Mouse (Mus musculus) neural tube, embryonic 13.5 days (tissue): ENCODE results near the gene Gm38655. TPM values are rescaled to one million over a fixed set of nuclear protein-coding genes. Genes with fewer than 3 reads are reported as not detected.
"Not testable (repeated sequence)": the region's sequence is repeated elsewhere in the genome, so short reads cannot be mapped to it uniquely, and the experiment has no call there.

Source experiments
- ATAC-seq: fragments of 200-750 bp; cut with Nextera tagmentation; 2 replicates; pipeline ENCODE4 v1.8.0; 2017; ENCODE audit warnings: low read depth, mild to moderate bottlenecking, moderate TSS enrichment, moderate library complexity
- H3K27ac ChIP-seq: fragments of 300-500 bp; sonication (generic); replicated peaks from 2 replicates; pipeline ENCODE4 v1.5.1; 2015; ENCODE audit warnings: moderate library complexity, mild to moderate bottlenecking, inconsistent platforms
- H3K27me3 ChIP-seq: fragments of 300-500 bp; sonication (generic); 2 replicates; pipeline ENCODE4 v1.6.1; 2015; ENCODE audit warnings: mild to moderate bottlenecking, inconsistent platforms
- H3K36me3 ChIP-seq: fragments of 300-500 bp; sonication (generic); 2 replicates; pipeline ENCODE4 v1.6.1; 2015; ENCODE audit warnings: mild to moderate bottlenecking, inconsistent platforms
- H3K4me1 ChIP-seq: fragments of 300-500 bp; sonication (generic); replicated peaks from 2 replicates; pipeline ENCODE4 v1.6.1; 2015; ENCODE audit warnings: inconsistent platforms
- H3K4me2 ChIP-seq: fragments of 300-500 bp; sonication (generic); 2 replicates; pipeline ENCODE4 v1.6.1; 2015; ENCODE audit warnings: inconsistent platforms, mild to moderate bottlenecking, moderate library complexity
- H3K4me3 ChIP-seq: fragments of 300-500 bp; sonication (generic); 2 replicates; pipeline ENCODE4 v1.5.1; 2015; ENCODE audit warnings: mild to moderate bottlenecking, inconsistent platforms
- H3K9ac ChIP-seq: fragments of 300-500 bp; sonication (generic); 2 replicates; pipeline ENCODE4 v1.6.1; 2015; ENCODE audit warnings: moderate library complexity, mild to moderate bottlenecking, inconsistent platforms
- H3K9me3 ChIP-seq: fragments of 300-500 bp; sonication (generic); 2 replicates; pipeline ENCODE4 v1.6.1; 2016; ENCODE audit warnings: inconsistent platforms
- WGBS: fragments of 180-500 bp; shearing (Covaris S2); methylation state at CpG from one replicate; pipeline ENCODE4 v1.1.7; 2015; 5-methylcytosine and 5-hydroxymethylcytosine counted together
- polyA plus RNA-seq: library from polyadenylated mRNA; unstranded; fragments of >200 nt; fragmentation: Nextera tagmentation; extraction: Ambion mirVana; gene quantifications from 2 replicates; pipeline ENCODE4 v1.2.1, GENCODE M21; 2015

The Gm38655 gene
- not detected in 2 replicates for polyA plus RNA-seq

DNA sequence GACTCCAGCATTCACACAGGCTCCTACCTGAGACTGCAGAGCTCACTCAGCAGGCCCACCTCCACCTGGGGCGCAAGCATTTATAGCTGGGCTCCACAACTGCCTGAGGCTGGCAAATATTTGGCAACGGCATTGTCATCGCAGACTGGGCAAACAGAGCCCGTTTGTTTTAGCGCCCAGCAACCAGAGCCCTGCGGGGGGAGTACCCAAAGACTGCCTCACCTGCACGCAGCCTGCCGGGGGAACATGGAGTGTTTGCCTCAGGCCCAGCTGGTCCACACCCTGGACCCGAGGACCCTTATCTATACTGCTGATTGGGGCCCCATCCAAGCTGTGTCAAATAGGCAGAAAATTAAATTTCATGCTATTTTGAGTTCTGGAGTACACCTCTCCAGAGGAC is at the start of gene Gm38655:
Gene Gm38655, minus strand, starts transcription at position 61 of the 400 bp plus-strand sequence.
- H3K36me3 ChIP-seq = no peaks in the 10 kb centered on the region
- no peak within 1 kb of the TSS for H3K4me3 ChIP-seq
- ATAC-seq = no peak
- peaks cover 5% of the 10 kb centered on the region; the same call in 1 of the 2 replicates for H3K27me3 ChIP-seq
- no peak within 1 kb of the TSS for H3K9ac ChIP-seq
- H3K27ac ChIP-seq = no peak within 1 kb of the TSS
- no peaks in the 10 kb centered on the region for H3K4me1 ChIP-seq
- H3K9me3 ChIP-seq = no peaks in the 10 kb centered on the region
- WGBS = 64% methylated on average over 9 of the region's 9 CpGs
- no peak within 1 kb of the TSS for H3K4me2 ChIP-seq

DNA sequence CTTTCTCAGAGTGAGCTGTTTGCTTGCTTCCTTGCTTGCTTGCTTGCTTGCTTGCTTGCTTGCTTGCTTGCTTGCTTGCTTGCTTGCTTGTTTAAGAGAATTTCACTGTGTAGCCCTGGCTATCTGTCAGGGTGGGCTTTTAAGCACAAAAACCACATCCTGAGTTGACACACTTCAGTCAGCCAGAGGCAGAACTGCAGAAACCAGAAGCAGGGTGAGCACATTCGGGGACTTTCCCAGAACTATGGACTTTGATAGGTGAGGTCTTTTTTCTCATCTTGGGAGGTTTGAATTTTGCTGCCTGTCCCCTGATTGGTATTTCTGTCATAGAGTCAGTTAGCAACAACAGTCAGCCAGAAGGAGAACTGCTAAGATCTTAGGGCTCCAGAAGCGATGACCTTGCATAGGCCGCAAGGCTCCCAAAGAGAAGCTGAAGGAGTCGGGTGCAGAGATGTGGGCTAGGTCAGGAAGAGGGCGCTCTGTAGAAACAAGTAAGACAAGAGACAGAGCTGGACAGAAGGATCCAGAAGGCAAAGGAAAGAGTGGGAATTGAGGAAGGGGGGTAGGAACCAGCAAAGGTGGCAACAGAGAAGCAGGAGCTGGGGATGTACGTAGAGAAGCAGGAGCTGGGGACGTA is 49.4 kb upstream of the Gm38655 start:
- no peaks in the 10 kb centered on the region for H3K27me3 ChIP-seq
- no peaks in the 10 kb centered on the region for H3K9me3 ChIP-seq
- 89% methylated on average over 7 of the region's 7 CpGs for WGBS
- no peak overlapping the region for H3K27ac ChIP-seq
- no peak overlapping the region for H3K4me3 ChIP-seq
- no peak for ATAC-seq
- no peak overlapping the region for H3K4me2 ChIP-seq
- H3K4me1 ChIP-seq = peaks cover 19% of the 10 kb centered on the region
- no peak overlapping the region for H3K9ac ChIP-seq
- peaks cover 37% of the 10 kb centered on the region for H3K36me3 ChIP-seq

DNA sequence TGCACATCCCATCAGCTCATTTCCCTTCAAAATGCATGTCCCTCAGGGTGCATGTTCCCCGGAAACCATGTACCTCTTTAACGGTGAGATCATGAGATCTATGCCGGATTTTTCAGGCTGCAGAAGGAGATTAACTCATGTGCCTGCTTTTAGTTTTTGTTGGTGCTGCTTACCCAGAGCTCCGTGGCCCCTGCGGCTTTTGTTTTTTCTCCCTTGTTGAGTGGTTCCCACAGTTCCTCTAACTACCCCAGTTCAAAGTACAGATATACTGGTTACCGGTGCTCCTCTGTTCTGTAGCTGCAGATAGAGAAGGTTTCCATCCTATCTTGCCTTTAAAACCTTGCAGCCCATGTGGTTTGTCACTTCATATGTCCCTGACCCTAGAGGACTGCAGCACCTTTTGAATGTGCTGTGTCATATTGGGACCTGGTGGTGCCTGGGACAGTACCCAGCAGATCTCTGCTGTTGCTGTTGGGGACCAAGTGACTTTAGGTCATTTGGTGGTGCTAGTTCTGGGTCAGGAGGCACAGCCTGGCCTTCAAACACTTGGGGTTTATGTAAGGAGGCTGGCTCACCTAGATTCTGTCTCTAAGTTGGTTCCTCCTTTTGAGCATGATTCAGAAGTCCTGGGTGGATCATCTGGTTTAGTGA is 47.8 kb upstream of the Gm38655 start:
- peak overlapping the region; percentile 24 for H3K4me3 ChIP-seq
- H3K27ac ChIP-seq = no peak overlapping the region
- WGBS = 54% methylated on average over 6 of the region's 6 CpGs
- H3K9me3 ChIP-seq = no peaks in the 10 kb centered on the region
- H3K36me3 ChIP-seq = peaks cover 41% of the 10 kb centered on the region
- no peak for ATAC-seq
- no peaks in the 10 kb centered on the region for H3K27me3 ChIP-seq
- H3K9ac ChIP-seq = peak overlapping the region; percentile 46; the same call in 1 of the 2 replicates
- H3K4me1 ChIP-seq = peaks cover 19% of the 10 kb centered on the region
- peak overlapping the region; percentile 58 for H3K4me2 ChIP-seq

DNA sequence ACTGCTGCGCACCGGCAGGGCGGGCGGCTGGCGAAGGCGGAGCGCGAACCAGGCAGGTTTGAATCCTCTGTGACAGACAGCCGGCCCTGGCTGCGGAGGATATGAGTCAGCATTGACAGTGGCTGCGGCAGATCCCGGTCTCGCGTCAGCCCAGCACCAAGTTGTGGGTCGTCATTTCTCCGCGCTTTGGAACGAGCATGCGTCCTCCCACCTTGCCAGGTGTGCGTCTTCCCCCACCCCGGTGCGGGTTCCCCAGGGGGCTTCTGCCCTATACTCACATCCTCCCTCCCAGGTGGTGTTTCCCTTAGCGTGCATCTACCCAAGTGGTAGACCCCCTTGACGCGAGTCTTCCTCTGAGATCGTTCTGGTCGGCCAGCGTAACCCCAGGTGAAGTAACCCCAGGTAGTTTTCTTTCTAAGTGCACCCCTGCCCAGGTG is 47.3 kb upstream of the Gm38655 start:
- H3K4me3 ChIP-seq = peak overlapping the region; percentile 36
- peak overlapping the region; percentile 46; the same call in 1 of the 2 replicates for H3K9ac ChIP-seq
- H3K27me3 ChIP-seq, H3K9me3 ChIP-seq, H3K27ac ChIP-seq: not testable (repeated sequence)
- peaks cover 19% of the 10 kb centered on the region for H3K4me1 ChIP-seq
- 11% methylated on average over 17 of the region's 28 CpGs for WGBS
- peaks cover 45% of the 10 kb centered on the region for H3K36me3 ChIP-seq
- ATAC-seq = peak; percentile 88
- H3K4me2 ChIP-seq = peak overlapping the region; percentile 58

DNA sequence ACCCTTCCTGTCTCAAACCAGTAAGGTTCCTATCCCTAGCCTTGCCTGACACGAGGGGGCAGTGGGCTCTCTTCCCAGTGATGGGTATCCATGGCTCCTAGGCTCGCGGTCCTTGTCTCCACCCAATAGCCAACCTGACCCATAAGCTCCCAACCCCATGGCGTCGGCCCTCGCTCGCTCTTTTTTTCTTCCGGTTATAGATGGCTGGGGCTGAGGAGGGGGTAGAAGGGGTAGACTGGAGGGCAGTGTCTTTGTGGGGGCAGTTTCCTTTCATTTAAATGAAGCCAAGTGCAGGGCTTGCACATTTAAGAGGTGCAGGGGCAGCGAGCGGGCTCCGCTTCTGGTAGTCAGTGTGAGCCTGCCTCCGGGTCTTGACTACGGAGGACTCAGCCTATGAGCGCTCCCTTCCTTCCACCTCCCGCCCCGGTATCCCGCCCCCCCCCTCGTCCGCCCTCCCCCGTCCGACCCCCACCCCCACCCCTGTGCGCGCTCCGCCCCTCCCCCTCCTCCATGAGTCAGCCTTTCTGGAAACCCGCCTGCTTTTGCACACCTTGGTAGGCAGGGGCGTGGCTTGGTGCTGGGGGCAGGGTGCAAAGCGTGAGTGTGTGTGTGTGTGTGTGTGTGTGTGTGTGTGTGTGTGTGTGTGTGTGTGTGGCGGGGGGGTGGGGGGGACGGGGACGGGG is 46.7 kb upstream of the Gm38655 start:
- Histone ChIP-seq H3K4me3 (peak overlapping the region; percentile 36), H3K27ac (peak overlapping the region; percentile 46; the same call in 1 of the 2 replicates), H3K4me2 (peak overlapping the region; percentile 58), H3K27me3 (no peaks in the 10 kb centered on the region), H3K4me1 (peaks cover 19% of the 10 kb centered on the region), H3K9me3 (no peaks in the 10 kb centered on the region), H3K36me3 (peaks cover 45% of the 10 kb centered on the region), H3K9ac (peak overlapping the region; percentile 68)
- WGBS = 2% methylated on average over 18 of the region's 30 CpGs
- peak; percentile 82 for ATAC-seq

DNA sequence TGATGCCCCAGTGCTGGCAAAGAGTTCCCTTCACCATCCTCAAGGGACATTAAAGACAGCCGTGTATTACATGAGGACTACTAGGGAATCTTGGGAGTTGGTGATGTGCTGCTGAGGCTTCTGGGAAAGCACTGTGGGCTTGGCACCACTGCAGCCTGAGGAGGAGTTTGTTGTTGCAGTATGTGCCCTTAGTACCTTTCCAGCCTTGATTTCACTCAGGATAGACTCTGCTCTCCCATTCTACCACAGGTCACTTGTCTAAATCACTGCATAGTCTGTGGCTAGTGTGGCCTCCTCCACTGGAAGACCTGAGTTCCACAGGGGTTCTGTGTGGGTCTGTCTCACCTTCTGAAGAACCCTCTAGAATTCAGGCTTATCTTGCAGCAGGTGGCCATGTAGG is 45.5 kb upstream of the Gm38655 start:
- Histone ChIP-seq H3K27ac (no peak overlapping the region), H3K4me2 (0 out of 2 replicates have a peak overlapping the region, but pooled peaks have one; percentile 58), H3K36me3 (peaks cover 48% of the 10 kb centered on the region), H3K4me3 (no peak overlapping the region), H3K9ac (no peak overlapping the region), H3K4me1 (peaks cover 19% of the 10 kb centered on the region), H3K27me3 (no peaks in the 10 kb centered on the region), H3K9me3 (no peaks in the 10 kb centered on the region)
- 84% methylated on average over 1 of the region's 1 CpGs for WGBS
- ATAC-seq = no peak

DNA sequence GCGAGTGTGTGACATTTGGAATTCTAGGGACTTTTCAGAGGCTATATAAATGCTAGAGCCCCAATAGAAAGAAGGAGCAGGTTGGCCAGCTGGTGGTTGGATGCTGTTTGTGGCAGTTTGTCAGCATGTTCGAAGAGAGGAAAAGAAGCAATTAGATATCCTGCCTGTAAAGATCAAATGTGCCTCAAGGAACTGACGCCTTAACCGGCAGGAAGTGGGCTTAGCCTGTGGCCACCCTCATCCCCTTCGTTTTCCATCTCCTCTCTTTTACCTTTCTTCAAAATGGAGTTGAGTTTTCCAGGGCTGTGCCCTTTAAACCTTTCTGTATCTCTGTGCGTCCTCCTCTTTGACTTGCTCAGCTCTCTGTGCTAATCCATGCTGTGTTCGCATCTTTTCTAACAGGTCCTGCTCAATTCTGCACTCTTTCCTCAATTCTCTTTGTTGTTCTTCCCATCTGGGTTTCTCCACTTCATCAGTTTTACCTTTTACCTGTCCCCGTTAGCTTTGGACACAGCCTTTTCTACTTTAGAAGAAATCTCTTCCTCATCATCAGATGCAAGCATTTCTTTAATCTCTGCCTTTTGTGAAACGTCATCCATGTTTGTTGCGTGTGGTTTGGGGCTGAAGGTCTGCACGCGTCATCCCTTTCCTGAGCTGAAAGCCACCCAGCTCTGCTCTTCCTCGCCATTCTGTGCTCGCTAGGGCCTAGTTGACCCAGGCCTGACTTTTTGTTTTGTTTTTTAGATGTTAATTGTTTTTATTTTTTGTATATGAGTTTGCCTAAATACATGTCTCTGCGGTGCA is 44.4 kb upstream of the Gm38655 start:
- Histone ChIP-seq H3K36me3 (peaks cover 54% of the 10 kb centered on the region), H3K4me1 (peaks cover 19% of the 10 kb centered on the region), H3K27ac (no peak overlapping the region), H3K9me3 (no peaks in the 10 kb centered on the region), H3K27me3 (no peaks in the 10 kb centered on the region), H3K9ac (no peak overlapping the region), H3K4me2 (no peak overlapping the region), H3K4me3 (no peak overlapping the region)
- WGBS = 91% methylated on average over 15 of the region's 15 CpGs
- ATAC-seq = no peak

DNA sequence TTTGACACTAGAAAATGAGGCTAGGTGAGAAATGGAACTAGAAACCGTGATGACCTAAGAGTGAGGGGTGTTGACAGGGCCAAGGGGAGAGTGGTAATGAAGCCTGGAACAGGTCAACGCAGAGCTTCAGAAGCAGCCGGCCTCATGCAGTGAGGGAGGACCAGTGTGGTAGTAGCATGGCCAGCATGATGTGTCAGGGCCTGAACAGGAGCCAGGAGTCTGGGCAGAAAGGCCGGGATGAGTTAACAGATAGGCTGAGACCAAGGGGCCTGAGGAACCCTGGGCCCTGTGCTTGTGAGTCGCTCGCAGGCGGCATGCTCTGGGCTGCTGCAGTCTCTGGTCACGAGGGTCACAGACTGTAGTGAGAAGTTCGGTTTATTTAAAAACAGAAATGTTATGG is 43.7 kb upstream of the Gm38655 start:
- H3K27ac ChIP-seq = no peak overlapping the region
- H3K36me3 ChIP-seq = peaks cover 62% of the 10 kb centered on the region
- peaks cover 19% of the 10 kb centered on the region for H3K4me1 ChIP-seq
- no peak overlapping the region for H3K9ac ChIP-seq
- H3K4me2 ChIP-seq = no peak overlapping the region
- no peak overlapping the region for H3K4me3 ChIP-seq
- H3K9me3 ChIP-seq = no peaks in the 10 kb centered on the region
- ATAC-seq = no peak
- WGBS = 93% methylated on average over 9 of the region's 9 CpGs
- H3K27me3 ChIP-seq = no peaks in the 10 kb centered on the region

DNA sequence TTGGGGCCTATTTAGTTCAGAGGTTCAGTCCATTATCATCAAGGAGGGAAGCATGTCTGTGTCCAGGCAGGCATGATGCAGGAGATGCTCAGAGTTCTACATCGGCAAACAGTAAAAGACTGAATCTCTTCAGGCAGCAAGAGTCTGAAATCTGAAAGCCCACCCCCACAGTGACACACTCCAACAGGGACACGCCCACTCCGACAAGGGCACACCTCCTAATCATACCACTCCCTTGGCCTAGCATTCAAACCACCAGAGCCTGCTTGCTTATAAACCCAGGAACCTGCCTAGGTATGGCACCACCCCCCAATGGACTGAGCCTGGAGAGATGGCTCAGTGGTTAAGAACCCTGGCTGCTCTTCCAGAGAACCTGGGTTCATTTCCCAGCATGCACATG is 40.2 kb upstream of the Gm38655 start:
- Histone ChIP-seq H3K27me3 (no peaks in the 10 kb centered on the region), H3K9ac (no peak overlapping the region), H3K4me2 (no peak overlapping the region), H3K4me1 (no peaks in the 10 kb centered on the region), H3K36me3 (peaks cover 93% of the 10 kb centered on the region), H3K4me3 (no peak overlapping the region), H3K27ac (no peak overlapping the region), H3K9me3 (no peaks in the 10 kb centered on the region)
- ATAC-seq = no peak
- WGBS = 89% methylated on average over 3 of the region's 3 CpGs

DNA sequence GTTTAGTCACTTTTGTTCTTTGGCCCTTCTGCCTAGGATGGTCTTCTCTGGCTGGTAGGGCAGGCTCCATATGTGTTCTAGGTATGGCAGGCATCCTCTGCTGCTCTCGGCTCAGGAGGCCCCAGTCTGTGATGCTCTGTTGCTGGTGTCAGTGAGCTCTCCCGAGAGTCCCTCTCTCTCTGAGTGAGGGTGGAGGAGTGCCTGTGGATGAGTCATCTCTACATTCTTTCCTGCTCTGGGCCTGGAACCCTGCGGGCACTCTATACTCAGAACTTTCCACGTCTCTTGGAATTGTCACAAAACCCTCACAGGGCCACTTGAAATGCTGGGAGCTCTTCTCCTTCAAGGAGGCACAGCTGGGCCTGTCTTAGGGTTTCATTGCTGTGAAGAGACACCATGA is 36.4 kb upstream of the Gm38655 start:
- Histone ChIP-seq H3K36me3 (peaks cover 97% of the 10 kb centered on the region), H3K9ac (no peak overlapping the region), H3K4me1 (no peaks in the 10 kb centered on the region), H3K4me3 (no peak overlapping the region), H3K4me2 (no peak overlapping the region), H3K9me3 (no peaks in the 10 kb centered on the region), H3K27me3 (no peaks in the 10 kb centered on the region), H3K27ac (no peak overlapping the region)
- no peak for ATAC-seq
- 91% methylated on average over 4 of the region's 4 CpGs for WGBS

DNA sequence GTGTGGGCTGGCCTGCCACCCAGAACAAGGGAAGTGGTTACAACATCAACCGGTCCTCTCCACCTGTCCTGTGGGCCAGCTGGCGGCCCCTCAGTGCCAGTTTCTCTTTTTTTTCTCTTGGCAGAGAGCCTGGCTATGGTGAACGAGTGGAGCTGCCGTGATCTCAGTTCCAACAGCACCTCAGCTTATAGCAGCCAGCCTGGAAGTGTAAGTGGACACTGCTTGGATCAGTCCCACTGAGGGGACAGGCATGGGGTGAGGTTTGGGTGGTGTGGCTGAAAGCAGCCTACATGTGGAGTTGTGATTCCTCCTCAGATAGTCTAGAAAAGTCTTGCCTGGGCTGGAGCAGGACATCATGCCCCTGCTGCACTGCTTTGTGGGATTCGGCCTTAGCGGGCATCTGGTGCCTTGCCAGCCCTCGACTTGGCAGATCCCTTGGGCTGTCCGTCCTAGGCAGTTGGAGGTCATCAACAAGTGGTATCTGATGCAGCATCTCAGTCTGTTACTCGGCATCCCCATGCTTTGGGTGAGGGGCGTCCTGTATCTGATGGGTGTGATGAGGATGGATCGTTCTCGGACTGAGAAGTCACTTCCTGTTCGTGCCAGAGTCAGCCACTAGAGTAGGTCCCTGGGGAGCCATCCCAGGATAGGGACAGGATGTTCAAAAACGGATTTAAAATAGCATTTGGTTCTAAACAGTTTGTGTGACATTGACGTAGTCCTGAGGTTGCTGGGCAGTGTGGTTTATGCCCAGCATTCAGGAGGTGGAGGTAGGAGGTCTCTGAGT is 35.6 kb upstream of the Gm38655 start:
- Histone ChIP-seq H3K27me3 (no peaks in the 10 kb centered on the region), H3K36me3 (peaks cover 98% of the 10 kb centered on the region), H3K9ac (no peak overlapping the region), H3K4me3 (no peak overlapping the region), H3K27ac (no peak overlapping the region), H3K9me3 (no peaks in the 10 kb centered on the region), H3K4me1 (no peaks in the 10 kb centered on the region), H3K4me2 (no peak overlapping the region)
- no peak for ATAC-seq
- WGBS = 85% methylated on average over 15 of the region's 15 CpGs
